Mouse (Mus musculus): ENCODE measurements around the gene Hfm1.

The Hfm1 gene

GRCm38 (mm10) chr5:106833025-106833424 is 93.1 kb downstream of the Hfm1 start:
- no peak for DNase-seq

- DNase-seq, result no peak
Observed at GRCm38 (mm10) chr5:106831401-106831800, 94.7 kb downstream of the Hfm1 start.

GRCm38 (mm10) chr5:106830775-106831174 is 95.3 kb downstream of the Hfm1 start:
- DNase-seq, result no peak

- DNase-seq, result no peak
Observed at GRCm38 (mm10) chr5:106826740-106827139, 99.4 kb downstream of the Hfm1 start.

GRCm38 (mm10) chr5:106826044-106826443 is 100.1 kb downstream of the Hfm1 start:
- DNase-seq, result no peak

GRCm38 (mm10) chr5:106825301-106825853 is 100.7 kb downstream of the Hfm1 start:
- peak; percentile 31 to 36 for DNase-seq

GRCm38 (mm10) chr5:106824716-106825115 is 101.4 kb downstream of the Hfm1 start:
- no peak for DNase-seq

- DNase-seq, result no peak
Observed at GRCm38 (mm10) chr5:106819630-106820029, 106.5 kb downstream of the Hfm1 start.

- DNase-seq, result no peak
Observed at GRCm38 (mm10) chr5:106815923-106816654, 110.0 kb downstream of the Hfm1 start.

GRCm38 (mm10) chr5:106814611-106815010 is 111.5 kb downstream of the Hfm1 start:
- no peak for DNase-seq

- DNase-seq, result peak; percentile 51 to 74
Observed at GRCm38 (mm10) chr5:106803094-106803493, 123.0 kb downstream of the Hfm1 start.

- DNase-seq, result peak; percentile 91 to 94
Observed at GRCm38 (mm10) chr5:106801886-106802798, 124.0 kb downstream of the Hfm1 start.

- DNase-seq, result no peak
Observed at GRCm38 (mm10) chr5:106801215-106801863, 124.8 kb downstream of the Hfm1 start.

GRCm38 (mm10) chr5:106797896-106798295 is 128.2 kb downstream of the Hfm1 start:
- DNase-seq, result no peak

GRCm38 (mm10) chr5:106791241-106791572 is 134.9 kb downstream of the Hfm1 start:
- DNase-seq, result peak in 1 of 2 experiments; percentile 41

GRCm38 (mm10) chr5:106790496-106791240 is 135.5 kb downstream of the Hfm1 start:
- no peak for DNase-seq
